ENCODE assay signal across 27 mouse cellular contexts in genomic region chr3:121579402-121579801, GRCm38 (mm10). TPM values are rescaled to one million over a fixed set of nuclear protein-coding genes. Genes with fewer than 3 reads are reported as not detected.
DNase-seq lines count a peak whose midpoint lies in the region; ATAC-seq and TF ChIP-seq lines count a peak whose summit lies in the region.
"Had no signal": no experiment of that assay in that cellular context is flagged by ENCODE, and none has a peak within 500 bp of the region (broad histone marks: within the 10 kb centered on the region; RNA-seq: fewer than 3 reads in every experiment).

No protein-coding gene starts in this region.

- H3K4me1 ChIP-seq in megakaryocyte, embryonic 14.5 days: peaks cover 64% of the 10 kb centered on the region
- H3K4me1 ChIP-seq in ES-E14 (ENCODE audit: control insufficient read depth in 2 of 2, insufficient read depth in 2 of 2, low read length in 2 of 2, poor library complexity in 1 of 2): peaks cover 12 to 27% of the 10 kb centered on the region in 2 experiments
- H3K4me1 ChIP-seq in embryonic facial prominence, embryonic 10.5 days: peaks cover 38% of the 10 kb centered on the region
- H3K4me1 ChIP-seq: forebrain, embryonic 13.5 days; hindbrain, embryonic 13.5 days had no signal

- H3K9ac ChIP-seq in ES-E14 (ENCODE audit: insufficient read depth, low read depth, low read length, poor library complexity, severe bottlenecking): peak overlapping the region; percentile 65; the same call in 1 of the 2 replicates
- H3K9ac ChIP-seq: forebrain, embryonic 13.5 days; heart, embryonic 12.5 days; heart, embryonic 15.5 days; hindbrain, embryonic 13.5 days; intestine, embryonic 15.5 days had no signal

- H3K27me3 ChIP-seq in megakaryocyte, embryonic 14.5 days (replicated peaks): no peaks in the 10 kb centered on the region
- no peaks in the 10 kb centered on the region for H3K27me3 ChIP-seq in embryonic facial prominence, embryonic 10.5 days (replicated peaks; ENCODE audit: low read depth, poor library complexity, severe bottlenecking)
- H3K27me3 ChIP-seq: forebrain, embryonic 13.5 days; heart, embryonic 12.5 days; heart, embryonic 15.5 days; hindbrain, embryonic 13.5 days; intestine, embryonic 15.5 days had no signal

- no peak for DNase-seq in ES-E14 (ENCODE audit: low read depth, low spot score)
- DNase-seq in frontal cortex, postnatal 10 days (ENCODE audit: low spot score in 2 of 2): no peak
- DNase-seq in embryonic facial prominence, embryonic 10.5 days (ENCODE audit: low spot score): no peak
- DNase-seq: adrenal gland, postnatal 10 days; adrenal gland, postnatal 36 days; cerebellum, adult 18-20 months; cerebellum, adult 9-10 months; cerebellum, postnatal 25 days; embryo, embryonic 11 days; gastrocnemius, adult 2 months; gastrocnemius, postnatal 14 days; heart, adult 18-20 months; heart, postnatal 10 days; heart, postnatal 36 days had no signal

- no peaks in the 10 kb centered on the region for H3K36me3 ChIP-seq in megakaryocyte, embryonic 14.5 days (replicated peaks; ENCODE audit: low read length)
- H3K36me3 ChIP-seq in ES-E14 (ENCODE audit: control insufficient read depth, insufficient read depth, low read length, poor library complexity, severe bottlenecking): no peaks in the 10 kb centered on the region
- H3K36me3 ChIP-seq in embryonic facial prominence, embryonic 10.5 days (replicated peaks): no peaks in the 10 kb centered on the region
- H3K36me3 ChIP-seq: forebrain, embryonic 10.5 days; heart, embryonic 12.5 days; heart, embryonic 15.5 days; hindbrain, embryonic 10.5 days; hindbrain, embryonic 13.5 days; intestine, embryonic 15.5 days had no signal

- no peaks in the 10 kb centered on the region for H3K9me3 ChIP-seq in megakaryocyte, embryonic 14.5 days
- H3K9me3 ChIP-seq in ES-E14 (ENCODE audit: control insufficient read depth, insufficient read depth, low read depth, low read length): no peaks in the 10 kb centered on the region
- no peaks in the 10 kb centered on the region for H3K9me3 ChIP-seq in embryonic facial prominence, embryonic 10.5 days
- H3K9me3 ChIP-seq: forebrain, embryonic 10.5 days; forebrain, embryonic 13.5 days; heart, embryonic 12.5 days; heart, embryonic 15.5 days; hindbrain, embryonic 10.5 days; hindbrain, embryonic 13.5 days; intestine, embryonic 15.5 days had no signal

- peak overlapping the region; percentile 94; the same call in 1 of the 2 replicates for H3K27ac ChIP-seq in ES-E14 (ENCODE audit: insufficient read depth, low read depth, low read length, poor library complexity, severe bottlenecking)
- no peak overlapping the region for H3K27ac ChIP-seq in embryonic facial prominence, embryonic 10.5 days (replicated peaks)
- H3K27ac ChIP-seq: forebrain, embryonic 10.5 days; forebrain, embryonic 13.5 days; gastrocnemius, adult 2 months; heart, embryonic 15.5 days; hindbrain, embryonic 10.5 days; hindbrain, embryonic 13.5 days; intestine, embryonic 15.5 days had no signal

- in situ Hi-C loops in ES-E14 (cut with MboI; ENCODE audit: low sequenced_read_pairs in 2 of 2, unreplicated experiment in 2 of 2): no loop called here

- ATAC-seq in megakaryocyte, adult 5-6 weeks (ENCODE audit: poor library complexity, severe bottlenecking): no peak
- ATAC-seq in granulocyte monocyte progenitor cell, adult 5-6 weeks (replicated peaks; ENCODE audit: poor library complexity, severe bottlenecking): peak; percentile 49
- ATAC-seq: activated CD4-positive, CD25-positive, alpha-beta regulatory T cell, adult 4 months; forebrain, embryonic 13.5 days; forebrain, embryonic 16.5 days; hindbrain, embryonic 16.5 days; intestine, embryonic 15.5 days had no signal

- H3K4me3 ChIP-seq in megakaryocyte, embryonic 14.5 days (replicated peaks): peak overlapping the region; percentile 56
- H3K4me3 ChIP-seq in ES-E14 (ENCODE audit: insufficient read depth in 1 of 2, low read depth in 1 of 2, low read length in 2 of 2, poor library complexity in 1 of 2, severe bottlenecking in 1 of 2): no peak overlapping the region
- no peak overlapping the region for H3K4me3 ChIP-seq in embryonic facial prominence, embryonic 10.5 days
- H3K4me3 ChIP-seq: forebrain, embryonic 10.5 days; forebrain, embryonic 13.5 days; gastrocnemius, adult 2 months; heart, embryonic 12.5 days; heart, embryonic 15.5 days; hindbrain, embryonic 10.5 days; hindbrain, embryonic 13.5 days; intestine, embryonic 15.5 days had no signal

- WGBS in embryonic facial prominence, embryonic 10.5 days: 88% methylated on average over 5 of the region's 5 CpGs

TF ChIP-seq in ES-E14, 5 proteins besides CTCF, POLR2A, EP300 and RAD21:
- TF ChIP-seq ZNF384 (IDR thresholded peaks at IDR 0.05; ENCODE audit: low read depth, low read length) (no peak), ZC3H11A (IDR thresholded peaks at IDR 0.05; ENCODE audit: borderline replicate concordance, low read depth, low read length) (no peak), MAFK (IDR thresholded peaks at IDR 0.05; ENCODE audit: insufficient read depth, low read depth, low read length) (no peak), HCFC1 (IDR thresholded peaks at IDR 0.05; ENCODE audit: borderline replicate concordance, insufficient read depth, low read length) (no peak), CHD2 (IDR thresholded peaks at IDR 0.05; ENCODE audit: low read depth, low read length) (no peak)

RNA-seq across cellular contexts. Expression of gene Slc44a3, which starts 47.2 kb away (rescaled TPM):
- polyA plus RNA-seq in megakaryocyte, embryonic 14.5 days (2012; ENCODE audit: insufficient read depth, low replicate concordance): not detected in 2 replicates
- total RNA-seq in megakaryocyte, adult 5-6 weeks (2015): not detected in 2 replicates
- not detected in 2 replicates for total RNA-seq in megakaryocyte, adult 5-6 weeks (2017)
- total RNA-seq in ES-E14 (2012; rRNA removed): 1.5 and 2.3 TPM in 2 replicates
- total RNA-seq in granulocyte monocyte progenitor cell, adult 5-6 weeks (2014; fragmentation: Nextera tagmentation): not detected in 2 replicates
- not detected in 2 replicates for total RNA-seq in granulocyte monocyte progenitor cell, adult 5-6 weeks (2017)
- 0.83 and 1.6 TPM in 2 replicates for polyA plus RNA-seq in embryonic facial prominence, embryonic 10.5 days (2016; fragmentation: Nextera tagmentation; extraction: Ambion mirVana)
- total RNA-seq: gastrocnemius, adult 2 months had no signal
- polyA plus RNA-seq: activated CD4-positive, CD25-positive, alpha-beta regulatory T cell, adult 4 months had no signal
